Mouse (Mus musculus) bone marrow, adult 2 months (tissue): ENCODE results near the gene Rrp1b.

Experiments used
- CTCF ChIP-seq: fragments of 200-500 bp; IDR thresholded peaks from 2 replicates; pipeline ENCODE4 v1.5.1; 2011; ENCODE audit warnings: low read length, control low read depth; ENCODE audit not compliant: control insufficient read depth, insufficient read depth
- POLR2A ChIP-seq: fragments of 200-500 bp; IDR thresholded peaks from 2 replicates; pipeline ENCODE4 v1.6.1; 2011; ENCODE audit warnings: low read depth, mild to moderate bottlenecking, control low read depth, low read length, borderline replicate concordance; ENCODE audit not compliant: control insufficient read depth

GRCm38 (mm10) chr17:32028301-32028700, 7.6 kb upstream of the Rrp1b start:
- TF ChIP-seq CTCF (no peak), POLR2A (no peak)
